Mouse (Mus musculus) ES-E14 (cell line): Measurements from ENCODE around the gene Phf7. TPM values are rescaled to one million over a fixed set of nuclear protein-coding genes. Genes with fewer than 3 reads are reported as not detected.

ENCODE experiments used
- DNase-seq: peaks from one replicate; pipeline ENCODE4 v3.0.0-alpha.2; 2013; ENCODE audit warnings: low read depth, low spot score
- H3K27ac ChIP-seq: 2 replicates; pipeline ENCODE4 v1.5.1; 2012; ENCODE audit warnings: low read depth, mild to moderate bottlenecking, low read length, moderate library complexity, mixed read lengths; ENCODE audit not compliant: poor library complexity, insufficient read depth, severe bottlenecking
- H3K36me3 ChIP-seq: 2 replicates; pipeline ENCODE4 v1.6.1; 2012; ENCODE audit warnings: mild to moderate bottlenecking, low read length, moderate library complexity, mixed read lengths; ENCODE audit not compliant: control insufficient read depth, poor library complexity, insufficient read depth, severe bottlenecking
- H3K4me1 ChIP-seq, 2 experiments: fragments of 150-350 bp in 1 of 2; sonication (generic) in 1 of 2; 2 replicates each; pipeline ENCODE4 v1.6.1; 2012; ENCODE audit warnings: low read length in 2 of 2, mild to moderate bottlenecking in 1 of 2, mixed read lengths in 1 of 2; ENCODE audit not compliant: control insufficient read depth in 2 of 2, insufficient read depth in 2 of 2, poor library complexity in 1 of 2
- H3K4me3 ChIP-seq, 2 experiments: fragments of 150-350 bp in 1 of 2; sonication (generic) in 1 of 2; 2 replicates each; pipeline ENCODE4 v1.5.1; 2012; ENCODE audit warnings: low read length in 2 of 2, low read depth in 1 of 2, mild to moderate bottlenecking in 1 of 2, mixed read lengths in 1 of 2; ENCODE audit not compliant: insufficient read depth in 1 of 2, poor library complexity in 1 of 2, severe bottlenecking in 1 of 2
- H3K9ac ChIP-seq: 2 replicates; pipeline ENCODE4 v1.6.1; 2012; ENCODE audit warnings: low read depth, mild to moderate bottlenecking, low read length, mixed read lengths; ENCODE audit not compliant: poor library complexity, insufficient read depth, severe bottlenecking
- H3K9me3 ChIP-seq: fragments of 150-350 bp; sonication (generic); 2 replicates; pipeline ENCODE4 v1.6.1; 2012; ENCODE audit warnings: low read depth, mild to moderate bottlenecking, low read length; ENCODE audit not compliant: control insufficient read depth, insufficient read depth
- CHD2 ChIP-seq: IDR thresholded peaks from 2 replicates; pipeline ENCODE4 v1.6.1; 2014; ENCODE audit warnings: mild to moderate bottlenecking, low read depth, low read length, inconsistent platforms
- HCFC1 ChIP-seq: IDR thresholded peaks from 2 replicates; pipeline ENCODE4 v1.6.1; 2012; ENCODE audit warnings: low read length, inconsistent platforms, borderline replicate concordance; ENCODE audit not compliant: insufficient read depth
- MAFK ChIP-seq: IDR thresholded peaks from 2 replicates; pipeline ENCODE4 v1.6.1; 2014; ENCODE audit warnings: mild to moderate bottlenecking, low read depth, low read length, inconsistent platforms; ENCODE audit not compliant: insufficient read depth
- ZC3H11A ChIP-seq: IDR thresholded peaks from 2 replicates; pipeline ENCODE4 v1.6.1; 2012; ENCODE audit warnings: low read depth, mild to moderate bottlenecking, inconsistent platforms, low read length, borderline replicate concordance
- ZNF384 ChIP-seq: IDR thresholded peaks from 2 replicates; pipeline ENCODE4 v1.6.1; 2012; ENCODE audit warnings: low read depth, low read length, inconsistent platforms
- in situ Hi-C, 2 experiments: fragments of 600-800 bp; cut with MboI; formaldehyde crosslinking; loops; one replicate each; pipeline ENCODE4 v1.15.1; 2025; ENCODE audit warnings: low sequenced_read_pairs in 2 of 2, inconsistent platforms in 1 of 2; ENCODE audit not compliant: unreplicated experiment in 2 of 2
- total RNA-seq: library from RNA; depleted of rRNA; stranded (reverse); fragments of 300-350 nt; gene quantifications from 2 replicates; pipeline ENCODE4 v1.2.3, GENCODE M21; 2012

Gene Phf7
- total RNA-seq, 1 experiment, result 5.3 TPM

DNA sequence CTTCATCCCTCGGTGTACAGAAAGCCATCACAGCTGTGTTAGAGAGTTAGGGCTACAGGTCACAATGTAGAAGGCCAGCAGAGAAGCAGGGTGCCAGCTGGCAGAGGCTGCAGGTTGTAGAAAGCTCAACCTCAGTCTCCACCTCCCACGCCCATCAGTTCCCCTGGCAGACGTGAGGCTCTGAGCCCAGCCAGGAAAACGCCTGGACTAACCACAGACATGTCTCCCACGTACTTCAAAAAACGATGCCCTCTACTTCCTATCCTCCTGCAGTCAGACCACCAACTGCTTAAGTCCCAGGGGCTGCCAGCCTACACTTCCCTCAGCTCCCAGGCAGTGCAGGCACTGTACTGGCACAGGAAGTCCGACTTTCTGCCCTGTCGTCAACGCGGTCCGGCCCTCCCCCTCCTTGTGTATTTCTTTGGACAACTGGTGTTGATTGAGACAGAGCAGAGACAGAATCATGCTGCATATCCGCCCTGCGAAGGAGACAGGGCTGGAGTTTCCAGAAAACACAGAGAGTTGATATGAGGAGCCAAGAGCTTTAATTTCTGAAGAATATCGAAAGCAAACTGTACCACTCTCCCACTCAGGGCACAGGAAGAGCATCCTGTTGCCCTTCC lies 56.1 kb downstream of the Phf7 start:
- no peaks in the 10 kb centered on the region for H3K9me3 ChIP-seq
- H3K4me1 ChIP-seq, result no peaks in the 10 kb centered on the region
- TF ChIP-seq ZNF384 (no peak), ZC3H11A (no peak), MAFK (no peak), HCFC1 (no peak), CHD2 (no peak)
- no peak overlapping the region for H3K9ac ChIP-seq
- no peak overlapping the region for H3K27ac ChIP-seq
- H3K36me3 ChIP-seq, result peaks cover 44% of the 10 kb centered on the region
- no peak overlapping the region for H3K4me3 ChIP-seq
- DNase-seq, result no peak
- in situ Hi-C loops, result no loop called here

DNA sequence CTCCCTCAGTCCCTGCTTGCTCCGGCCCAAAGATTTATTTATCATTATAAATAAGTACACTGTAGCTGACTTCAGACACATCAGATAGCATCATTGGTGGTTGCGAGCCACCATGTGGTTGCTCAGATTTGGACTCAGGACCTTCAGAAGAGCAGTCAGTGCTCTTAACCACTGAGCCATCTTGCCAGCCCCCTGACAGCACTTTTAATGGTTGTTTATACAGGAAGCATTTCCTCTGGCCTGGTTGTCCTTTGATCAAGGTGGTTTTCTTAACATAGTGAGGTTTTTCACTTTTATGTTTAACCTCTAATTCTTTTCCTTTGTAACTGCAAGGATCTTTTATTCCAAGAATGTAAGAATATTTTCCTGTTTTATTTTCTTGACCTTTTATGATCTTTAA lies 56.7 kb downstream of the Phf7 start:
- H3K36me3 ChIP-seq, result peaks cover 50% of the 10 kb centered on the region
- in situ Hi-C loops, result no loop called here

DNA sequence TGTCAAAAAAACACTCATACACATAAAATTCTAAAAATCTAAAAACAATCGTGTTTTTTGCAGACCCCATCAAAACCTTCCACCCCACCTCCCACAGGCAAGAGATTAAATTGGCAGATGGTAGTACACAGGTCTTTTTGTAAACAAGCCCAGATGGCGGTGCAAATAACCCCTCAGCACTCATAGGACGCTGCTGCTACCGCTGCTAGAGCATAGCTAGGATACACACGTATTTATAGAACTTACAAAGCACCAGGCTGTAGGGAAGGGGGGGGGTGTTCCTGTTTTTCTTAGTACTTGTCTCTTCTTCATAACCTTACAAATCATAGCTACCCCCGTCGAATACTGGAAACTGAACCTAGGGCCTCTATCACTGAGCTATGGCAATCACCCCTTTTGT lies 57.3 kb downstream of the Phf7 start:
- in situ Hi-C loops, result no loop called here
- Histone ChIP-seq H3K27ac (no peak overlapping the region), H3K9ac (no peak overlapping the region), H3K4me1 (no peaks in the 10 kb centered on the region), H3K36me3 (peaks cover 53% of the 10 kb centered on the region), H3K4me3 (no peak overlapping the region), H3K9me3 (no peaks in the 10 kb centered on the region)
- TF ChIP-seq CHD2 (no peak), HCFC1 (no peak), ZNF384 (no peak), ZC3H11A (no peak), MAFK (no peak)
- DNase-seq, result no peak

More for the DNA sequence above, 56.7 kb downstream of the Phf7 start:
- no peak for DNase-seq
- H3K4me1 ChIP-seq, result no peaks in the 10 kb centered on the region
- H3K4me3 ChIP-seq, result no peak overlapping the region
- H3K9ac ChIP-seq, result no peak overlapping the region
- H3K9me3 ChIP-seq, result no peaks in the 10 kb centered on the region
- TF ChIP-seq ZC3H11A (no peak), ZNF384 (no peak), CHD2 (no peak)
- no peak overlapping the region for H3K27ac ChIP-seq

DNA sequence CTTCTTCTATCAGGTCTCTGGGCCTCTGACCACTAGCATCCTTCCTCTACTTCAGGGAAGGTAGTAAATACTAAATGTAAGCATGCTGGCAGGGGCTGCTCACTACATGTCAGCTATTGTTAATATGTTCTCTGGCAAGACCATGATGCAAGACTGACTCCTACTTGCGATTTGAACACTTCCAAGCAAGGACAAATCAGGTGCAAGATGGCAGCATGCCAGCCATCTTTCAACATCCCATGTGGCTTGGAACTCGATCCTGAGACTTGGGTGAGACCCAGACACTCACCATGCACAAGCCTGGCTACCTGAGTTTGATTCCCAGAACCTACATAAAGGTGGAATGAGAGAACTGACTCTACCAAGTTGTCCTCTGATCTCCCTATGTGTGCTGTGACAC lies 59.2 kb downstream of the Phf7 start:
- Histone ChIP-seq H3K27ac (no peak overlapping the region), H3K9ac (no peak overlapping the region), H3K4me1 (no peaks in the 10 kb centered on the region), H3K4me3 (no peak overlapping the region), H3K9me3 (no peaks in the 10 kb centered on the region), H3K36me3 (peaks cover 67% of the 10 kb centered on the region)
- no peak for DNase-seq
- TF ChIP-seq MAFK (no peak), HCFC1 (no peak), ZNF384 (no peak), CHD2 (no peak), ZC3H11A (no peak)
- in situ Hi-C loops, result no loop called here

DNA sequence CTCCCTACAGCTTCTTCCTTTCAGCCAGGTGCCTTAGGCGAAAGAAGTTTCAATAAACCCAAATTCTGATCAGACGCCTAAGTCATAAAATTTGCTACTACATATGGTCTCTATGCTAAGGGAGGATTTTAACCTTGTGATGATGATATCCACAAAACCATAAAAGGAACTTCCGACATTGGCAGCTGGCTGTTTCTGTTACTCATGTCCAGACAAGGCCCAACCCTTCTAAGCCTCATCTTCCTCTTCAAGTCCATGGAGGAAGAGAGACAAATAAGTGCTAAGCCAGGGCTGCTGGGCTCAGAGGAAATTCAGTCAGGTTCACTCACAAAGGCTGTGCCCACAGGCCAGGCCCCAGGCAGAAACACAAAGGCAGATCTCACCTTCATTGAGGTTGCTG lies 61.8 kb downstream of the Phf7 start:
- peaks cover 74% of the 10 kb centered on the region for H3K36me3 ChIP-seq
- H3K9ac ChIP-seq, result no peak overlapping the region
- DNase-seq, result no peak
- no peak for TF ChIP-seq ZC3H11A
- H3K9me3 ChIP-seq, result no peaks in the 10 kb centered on the region
- H3K4me3 ChIP-seq, result no peak overlapping the region
- H3K27ac ChIP-seq, result no peak overlapping the region
- in situ Hi-C loops, result no loop called here
- no peaks in the 10 kb centered on the region for H3K4me1 ChIP-seq
